Mouse (Mus musculus): ENCODE results near the gene Itgb3. TPM values are rescaled to one million over a fixed set of nuclear protein-coding genes. Genes with fewer than 3 reads are reported as not detected.

Gene Itgb3
- polyA plus RNA-seq, 1 experiment from 2014 or later = 3.7 TPM

GRCm38 (mm10) chr11:104660599-104660998 is 52.8 kb downstream of the Itgb3 start:
- H3K9me3 ChIP-seq = peaks cover 7% of the 10 kb centered on the region; the same call in 1 of the 2 replicates
- WGBS = 94% methylated on average over 4 of the region's 4 CpGs
- no peak overlapping the region for H3K27ac ChIP-seq
- no peaks in the 10 kb centered on the region for H3K27me3 ChIP-seq (ENCODE audit: poor library complexity, severe bottlenecking)
- no peaks in the 10 kb centered on the region for H3K36me3 ChIP-seq (replicated peaks)
- H3K4me3 ChIP-seq = no peak overlapping the region
- DNase-seq (ENCODE audit: extremely low spot score, low spot score) = no peak
- H3K4me1 ChIP-seq = no peaks in the 10 kb centered on the region

GRCm38 (mm10) chr11:104661106-104661505 is 53.3 kb downstream of the Itgb3 start:
- Histone ChIP-seq H3K27me3 (ENCODE audit: poor library complexity, severe bottlenecking) (no peaks in the 10 kb centered on the region), H3K9me3 (peaks cover 7% of the 10 kb centered on the region; the same call in 1 of the 2 replicates), H3K4me3 (no peak overlapping the region), H3K36me3 (replicated peaks) (no peaks in the 10 kb centered on the region), H3K4me1 (no peaks in the 10 kb centered on the region), H3K27ac (no peak overlapping the region)
- 83% methylated on average over 5 of the region's 5 CpGs for WGBS
- no peak for DNase-seq (ENCODE audit: extremely low spot score, low spot score)

- DNase-seq (ENCODE audit: extremely low spot score, low spot score) = no peak
- Histone ChIP-seq H3K4me3 (no peak overlapping the region), H3K27ac (no peak overlapping the region), H3K27me3 (ENCODE audit: poor library complexity, severe bottlenecking) (no peaks in the 10 kb centered on the region), H3K36me3 (replicated peaks) (no peaks in the 10 kb centered on the region), H3K4me1 (no peaks in the 10 kb centered on the region), H3K9me3 (peaks cover 7% of the 10 kb centered on the region; the same call in 1 of the 2 replicates)
- WGBS = 84% methylated on average over 20 of the region's 20 CpGs
Observed at GRCm38 (mm10) chr11:104661531-104662205, 53.9 kb downstream of the Itgb3 start.

- Histone ChIP-seq H3K27me3 (ENCODE audit: poor library complexity, severe bottlenecking) (no peaks in the 10 kb centered on the region), H3K4me1 (0 out of 2 replicates have a peak, but pooled peaks cover 4% of the 10 kb centered on the region), H3K9me3 (peaks cover 7% of the 10 kb centered on the region; the same call in 1 of the 2 replicates), H3K27ac (no peak overlapping the region), H3K36me3 (replicated peaks) (no peaks in the 10 kb centered on the region), H3K4me3 (no peak overlapping the region)
- WGBS = 90% methylated on average over 11 of the region's 11 CpGs
- no peak for DNase-seq (ENCODE audit: extremely low spot score, low spot score)
Observed at GRCm38 (mm10) chr11:104662573-104662972, 54.8 kb downstream of the Itgb3 start.

GRCm38 (mm10) chr11:104663241-104663877 is 55.6 kb downstream of the Itgb3 start:
- Histone ChIP-seq H3K27me3 (ENCODE audit: poor library complexity, severe bottlenecking) (no peaks in the 10 kb centered on the region), H3K36me3 (replicated peaks) (no peaks in the 10 kb centered on the region), H3K9me3 (peaks cover 7% of the 10 kb centered on the region; the same call in 1 of the 2 replicates), H3K4me1 (0 out of 2 replicates have a peak, but pooled peaks cover 5% of the 10 kb centered on the region), H3K27ac (no peak overlapping the region), H3K4me3 (no peak overlapping the region)
- DNase-seq (ENCODE audit: extremely low spot score, low spot score) = no peak
- WGBS = 87% methylated on average over 6 of the region's 6 CpGs

- Histone ChIP-seq H3K4me1 (0 out of 2 replicates have a peak, but pooled peaks cover 5% of the 10 kb centered on the region), H3K4me3 (no peak overlapping the region), H3K9me3 (peaks cover 7% of the 10 kb centered on the region; the same call in 1 of the 2 replicates), H3K36me3 (replicated peaks) (no peaks in the 10 kb centered on the region), H3K27ac (no peak overlapping the region), H3K27me3 (ENCODE audit: poor library complexity, severe bottlenecking) (no peaks in the 10 kb centered on the region)
- WGBS = 88% methylated on average over 3 of the region's 3 CpGs
- DNase-seq (ENCODE audit: extremely low spot score, low spot score) = no peak
Observed at GRCm38 (mm10) chr11:104663878-104664261, 56.1 kb downstream of the Itgb3 start.

- Histone ChIP-seq H3K27ac (no peak overlapping the region), H3K9me3 (peaks cover 7% of the 10 kb centered on the region; the same call in 1 of the 2 replicates), H3K4me1 (0 out of 2 replicates have a peak, but pooled peaks cover 5% of the 10 kb centered on the region), H3K36me3 (replicated peaks) (no peaks in the 10 kb centered on the region), H3K27me3 (ENCODE audit: poor library complexity, severe bottlenecking) (no peaks in the 10 kb centered on the region), H3K4me3 (no peak overlapping the region)
- no peak for DNase-seq (ENCODE audit: extremely low spot score, low spot score)
Observed at GRCm38 (mm10) chr11:104664441-104664840, 56.6 kb downstream of the Itgb3 start.

GRCm38 (mm10) chr11:104667399-104667798 is 59.6 kb downstream of the Itgb3 start:
- Histone ChIP-seq H3K9me3 (no peaks in the 10 kb centered on the region), H3K27ac (no peak overlapping the region), H3K4me3 (no peak overlapping the region), H3K4me1 (0 out of 2 replicates have a peak, but pooled peaks cover 5% of the 10 kb centered on the region), H3K36me3 (replicated peaks) (no peaks in the 10 kb centered on the region), H3K27me3 (ENCODE audit: poor library complexity, severe bottlenecking) (no peaks in the 10 kb centered on the region)
- DNase-seq (ENCODE audit: extremely low spot score, low spot score) = no peak
- 71% methylated on average over 5 of the region's 5 CpGs for WGBS

GRCm38 (mm10) chr11:104673412-104673811 is 65.6 kb downstream of the Itgb3 start:
- no peaks in the 10 kb centered on the region for H3K27me3 ChIP-seq (ENCODE audit: poor library complexity, severe bottlenecking)
- no peaks in the 10 kb centered on the region for H3K4me1 ChIP-seq
- H3K4me3 ChIP-seq = no peak overlapping the region
- no peaks in the 10 kb centered on the region for H3K9me3 ChIP-seq
- DNase-seq (ENCODE audit: extremely low spot score, low spot score) = no peak
- H3K27ac ChIP-seq = no peak overlapping the region
- 75% methylated on average over 4 of the region's 4 CpGs for WGBS
- no peaks in the 10 kb centered on the region for H3K36me3 ChIP-seq (replicated peaks)

GRCm38 (mm10) chr11:104674768-104675167 is 67.0 kb downstream of the Itgb3 start:
- Histone ChIP-seq H3K4me3 (no peak overlapping the region), H3K9me3 (no peaks in the 10 kb centered on the region)
- no peak for DNase-seq (ENCODE audit: extremely low spot score, low spot score)

GRCm38 (mm10) chr11:104685548-104685947 is 77.7 kb downstream of the Itgb3 start, which contains the start of gene Gm11639:
Gm11639 (plus strand) TSS chr11:104685707.
- Histone ChIP-seq H3K4me1 (peaks cover 6% of the 10 kb centered on the region), H3K27me3 (ENCODE audit: poor library complexity, severe bottlenecking) (no peaks in the 10 kb centered on the region; the same call in none of the 2 replicates), H3K27ac (no peak within 1 kb of the TSS), H3K4me3 (peak within 1 kb of the TSS; percentile 33), H3K36me3 (replicated peaks) (no peaks in the 10 kb centered on the region), H3K9me3 (no peaks in the 10 kb centered on the region)
- DNase-seq (ENCODE audit: extremely low spot score, low spot score) = peak; percentile 31
- WGBS = 29% methylated on average over 23 of the region's 23 CpGs

More at GRCm38 (mm10) chr11:104674768-104675167, 67.0 kb downstream of the Itgb3 start:
- H3K4me1 ChIP-seq = no peaks in the 10 kb centered on the region
- no peak overlapping the region for H3K27ac ChIP-seq
- no peaks in the 10 kb centered on the region for H3K27me3 ChIP-seq (ENCODE audit: poor library complexity, severe bottlenecking)
- no peaks in the 10 kb centered on the region for H3K36me3 ChIP-seq (replicated peaks)
- 95% methylated on average over 11 of the region's 11 CpGs for WGBS

- no peak for DNase-seq (ENCODE audit: extremely low spot score, low spot score)
- 93% methylated on average over 6 of the region's 6 CpGs for WGBS
- H3K4me1 ChIP-seq = no peaks in the 10 kb centered on the region
- no peak overlapping the region for H3K27ac ChIP-seq
- H3K36me3 ChIP-seq (replicated peaks) = no peaks in the 10 kb centered on the region
- H3K9me3 ChIP-seq = no peaks in the 10 kb centered on the region
- H3K27me3 ChIP-seq (ENCODE audit: poor library complexity, severe bottlenecking) = no peaks in the 10 kb centered on the region
- H3K4me3 ChIP-seq = no peak overlapping the region
Observed at GRCm38 (mm10) chr11:104693235-104693634, 85.4 kb downstream of the Itgb3 start.

GRCm38 (mm10) chr11:104704097-104704496 is 96.3 kb downstream of the Itgb3 start:
- Histone ChIP-seq H3K36me3 (replicated peaks) (no peaks in the 10 kb centered on the region), H3K27me3 (ENCODE audit: poor library complexity, severe bottlenecking) (no peaks in the 10 kb centered on the region), H3K9me3 (no peaks in the 10 kb centered on the region), H3K4me1 (no peaks in the 10 kb centered on the region; the same call in 1 of the 2 replicates), H3K4me3 (no peak overlapping the region), H3K27ac (no peak overlapping the region)
- WGBS = 79% methylated on average over 15 of the region's 15 CpGs
- DNase-seq (ENCODE audit: extremely low spot score, low spot score) = no peak

Data from forebrain, embryonic 10.5 days (tissue).